Mouse (Mus musculus) MEL (cell line): ENCODE results near the gene Coq8b.

Source experiments
- CHD2 ChIP-seq: IDR thresholded peaks from 2 replicates; pipeline ENCODE4 v1.6.1; 2011; ENCODE audit warnings: low read length, improper control_type of control experiment
- CTCF ChIP-seq, 3 experiments: IDR thresholded peaks in 2 of 3; conservative IDR thresholded peaks in 1 of 3; 2 replicates each; pipeline ENCODE4 v1.5.1; 2011 to 2012; ENCODE audit warnings: low read length in 3 of 3, low read depth in 2 of 3, mild to moderate bottlenecking in 2 of 3, improper control_type of control experiment in 1 of 3, inconsistent platforms in 1 of 3, mixed read lengths in 1 of 3, moderate library complexity in 1 of 3; ENCODE audit not compliant: control insufficient read depth in 1 of 3, insufficient read depth in 1 of 3, poor library complexity in 1 of 3, severe bottlenecking in 1 of 3
- EP300 ChIP-seq, 2 experiments: IDR thresholded peaks; 2 replicates each; pipeline ENCODE4 v1.6.1; 2011; ENCODE audit warnings: improper control_type of control experiment in 2 of 2, low read length in 2 of 2, low read depth in 1 of 2, mild to moderate bottlenecking in 1 of 2
- ETS1 ChIP-seq: IDR thresholded peaks from 2 replicates; pipeline ENCODE4 v1.6.1; 2012; ENCODE audit warnings: low read depth, mild to moderate bottlenecking, inconsistent platforms, low read length, improper control_type of control experiment, moderate library complexity
- MAFK ChIP-seq: IDR thresholded peaks from 2 replicates; pipeline ENCODE4 v1.6.1; 2011; ENCODE audit warnings: low read depth, mild to moderate bottlenecking, low read length, improper control_type of control experiment, borderline replicate concordance
- MAX ChIP-seq: IDR thresholded peaks from 2 replicates; pipeline ENCODE4 v1.6.1; 2011; ENCODE audit warnings: low read length, improper control_type of control experiment
- NRF1 ChIP-seq: IDR thresholded peaks from 2 replicates; pipeline ENCODE4 v1.6.1; 2014; ENCODE audit warnings: low read depth, mild to moderate bottlenecking, inconsistent platforms, low read length, improper control_type of control experiment, moderate library complexity; ENCODE audit not compliant: poor library complexity, insufficient read depth, severe bottlenecking
- POLR2A ChIP-seq, 2 experiments: IDR thresholded peaks; 2 replicates each; pipeline ENCODE4 v1.6.1; 2011 to 2012; ENCODE audit warnings: low read length in 2 of 2, mild to moderate bottlenecking in 2 of 2, control low read depth in 1 of 2, improper control_type of control experiment in 1 of 2, low read depth in 1 of 2, moderate library complexity in 1 of 2; ENCODE audit not compliant: control insufficient read depth in 1 of 2, insufficient read depth in 1 of 2, poor library complexity in 1 of 2
- POLR2AphosphoS2 ChIP-seq: IDR thresholded peaks from 2 replicates; pipeline ENCODE4 v1.6.1; 2011; ENCODE audit warnings: low read length, improper control_type of control experiment
- TAL1 ChIP-seq: IDR thresholded peaks from 2 replicates; pipeline ENCODE4 v1.6.1; 2012; ENCODE audit warnings: mild to moderate bottlenecking, inconsistent platforms, low read length, moderate library complexity, mixed read lengths
- USF1 ChIP-seq: IDR thresholded peaks from 2 replicates; pipeline ENCODE4 v1.6.1; 2014; ENCODE audit warnings: low read depth, mild to moderate bottlenecking, inconsistent platforms, low read length, improper control_type of control experiment, moderate library complexity
- USF2 ChIP-seq, 2 experiments: IDR thresholded peaks; 2 replicates each; pipeline ENCODE4 v1.6.1; 2011 to 2012; ENCODE audit warnings: improper control_type of control experiment in 2 of 2, low read length in 2 of 2, borderline replicate concordance in 1 of 2, inconsistent platforms in 1 of 2, low read depth in 1 of 2, mild to moderate bottlenecking in 1 of 2; ENCODE audit not compliant: insufficient read depth in 1 of 2
- ZNF384 ChIP-seq: IDR thresholded peaks from 2 replicates; pipeline ENCODE4 v1.6.1; 2012; ENCODE audit warnings: low read depth, mild to moderate bottlenecking, inconsistent platforms, low read length, improper control_type of control experiment

DNA sequence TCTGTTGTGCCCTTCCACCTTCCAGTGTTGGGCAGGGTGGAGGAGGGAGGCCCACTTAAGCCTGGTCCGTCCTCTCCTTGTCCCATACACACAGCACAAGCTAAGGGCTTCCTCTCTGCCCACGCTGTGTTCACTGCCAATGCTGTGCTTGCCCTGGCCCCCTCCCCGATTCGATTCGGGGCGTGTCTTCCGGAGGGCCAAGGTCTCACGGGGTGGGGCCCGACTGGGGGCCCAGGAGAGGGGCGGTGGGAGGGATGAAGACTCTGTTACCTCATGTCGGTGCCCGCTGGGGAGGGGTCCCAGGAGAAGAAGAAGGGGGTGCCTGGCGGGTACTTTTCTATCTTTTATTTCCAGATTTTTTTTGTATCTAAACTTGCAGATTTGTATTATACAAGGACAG is 48.9 kb downstream of the Coq8b start:
- no peak for TF ChIP-seq USF1
- TF ChIP-seq EP300 (IDR thresholded peaks at IDR 0.05; ENCODE audit: low read depth in 1 of 2, low read length in 2 of 2), result no peak
- no peak for TF ChIP-seq CTCF (IDR thresholded peaks at IDR 0.05 in 2 of 3, conservative IDR thresholded peaks at IDR 0.05 in 1 of 3; ENCODE audit: control insufficient read depth in 1 of 3, insufficient read depth in 1 of 3, low read depth in 2 of 3, low read length in 3 of 3, poor library complexity in 1 of 3, severe bottlenecking in 1 of 3)
- TF ChIP-seq USF2 (IDR thresholded peaks at IDR 0.05; ENCODE audit: borderline replicate concordance in 1 of 2, insufficient read depth in 1 of 2, low read depth in 1 of 2, low read length in 2 of 2), result no peak
- no peak for TF ChIP-seq POLR2AphosphoS2
- no peak for TF ChIP-seq MAX
- TF ChIP-seq MAFK, result no peak
- TF ChIP-seq CHD2, result no peak
- TF ChIP-seq NRF1, result no peak
- TF ChIP-seq ETS1, result no peak
- TF ChIP-seq TAL1, result no peak
- TF ChIP-seq POLR2A (IDR thresholded peaks at IDR 0.05; ENCODE audit: control insufficient read depth in 1 of 2, insufficient read depth in 1 of 2, low read depth in 1 of 2, low read length in 2 of 2, poor library complexity in 1 of 2), result no peak
- no peak for TF ChIP-seq ZNF384
